Mouse (Mus musculus): ENCODE measurements at regions not wholly inside any gene's neighbourhood (a gene's known extent, or its start where the extent isn't known, plus 50 kb on each side); places are given as distances from the start of the nearest gene placed in this dataset.

DNA sequence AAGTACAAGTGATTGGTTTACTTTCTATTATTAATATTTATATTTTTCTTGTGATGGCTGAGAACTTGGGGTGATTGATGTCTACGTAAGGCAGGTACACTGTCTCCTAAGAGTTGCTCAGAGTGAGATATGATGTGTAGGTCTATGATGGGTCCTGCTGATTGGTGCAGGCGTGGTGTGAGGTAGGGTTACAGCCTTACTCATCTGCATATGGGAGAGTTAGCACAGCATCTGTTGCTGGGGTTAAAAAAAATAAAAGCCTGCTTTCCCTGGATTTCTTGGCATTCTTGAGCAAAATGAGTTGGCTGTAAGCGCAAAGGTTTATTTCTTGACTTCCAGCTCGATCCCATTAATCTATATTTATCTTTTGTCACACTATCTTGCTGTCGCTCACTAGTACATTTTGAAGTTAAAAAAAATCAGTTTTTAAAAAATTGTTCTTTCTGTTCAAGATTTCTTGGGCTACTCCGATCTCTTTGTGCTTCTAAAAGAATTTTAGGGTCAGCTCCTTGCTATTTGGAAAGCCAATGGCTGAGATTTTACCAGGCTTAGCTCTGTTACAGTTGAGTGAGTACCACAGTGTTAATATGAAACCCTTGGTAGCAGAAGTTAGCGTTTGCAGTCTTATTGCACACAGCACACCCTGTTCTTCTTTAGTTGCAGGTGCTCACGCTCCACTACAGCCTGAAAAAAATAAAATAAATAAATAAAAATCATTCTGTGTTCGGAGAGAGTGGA is 482.0 kb downstream of the Plekhb2 start:
- no peak for ATAC-seq (ENCODE audit: extremely low read depth, insufficient number of reproducible peaks, low FRiP score, poor library complexity, severe bottlenecking)

DNA sequence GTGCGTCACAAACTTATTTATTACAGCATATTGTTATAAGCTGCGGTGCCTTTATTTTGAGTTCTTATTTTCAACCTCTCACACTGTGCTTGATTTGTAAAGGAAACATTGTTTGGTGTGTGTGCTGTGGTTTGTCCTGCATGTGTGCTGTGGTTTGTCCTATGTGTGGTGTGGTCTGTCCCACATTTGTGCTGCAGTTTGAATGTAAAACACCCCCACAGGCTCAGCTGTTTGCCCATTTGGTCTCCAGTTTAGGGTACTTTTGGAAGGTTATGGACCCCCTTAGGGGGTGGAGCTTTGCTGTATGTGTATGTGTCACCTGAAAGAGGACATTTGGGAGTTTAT is 482.5 kb downstream of the Plekhb2 start:
- ATAC-seq (ENCODE audit: extremely low read depth, insufficient number of reproducible peaks, low FRiP score, poor library complexity, severe bottlenecking): no peak

DNA sequence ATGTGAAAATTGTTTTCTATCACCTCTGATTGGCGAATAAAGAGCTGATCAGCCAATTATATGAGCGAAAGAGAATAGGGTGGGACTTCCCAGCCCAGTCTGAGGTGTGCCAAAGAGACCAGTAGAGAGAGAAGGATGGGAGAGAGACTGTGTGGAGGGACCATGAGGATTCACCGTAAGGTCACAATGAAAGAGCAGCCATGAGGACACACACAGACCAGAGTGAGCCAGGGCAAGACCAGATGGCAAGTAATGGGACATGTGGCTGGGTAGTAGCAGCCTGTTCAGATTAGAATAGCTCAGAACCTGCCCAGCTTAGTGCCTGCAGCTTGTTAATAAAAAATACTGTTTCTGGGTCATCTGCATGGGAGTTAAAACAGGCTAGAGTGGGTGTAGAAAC is 487.9 kb downstream of the Plekhb2 start:
- no peak for ATAC-seq (ENCODE audit: extremely low read depth, insufficient number of reproducible peaks, low FRiP score, poor library complexity, severe bottlenecking)

DNA sequence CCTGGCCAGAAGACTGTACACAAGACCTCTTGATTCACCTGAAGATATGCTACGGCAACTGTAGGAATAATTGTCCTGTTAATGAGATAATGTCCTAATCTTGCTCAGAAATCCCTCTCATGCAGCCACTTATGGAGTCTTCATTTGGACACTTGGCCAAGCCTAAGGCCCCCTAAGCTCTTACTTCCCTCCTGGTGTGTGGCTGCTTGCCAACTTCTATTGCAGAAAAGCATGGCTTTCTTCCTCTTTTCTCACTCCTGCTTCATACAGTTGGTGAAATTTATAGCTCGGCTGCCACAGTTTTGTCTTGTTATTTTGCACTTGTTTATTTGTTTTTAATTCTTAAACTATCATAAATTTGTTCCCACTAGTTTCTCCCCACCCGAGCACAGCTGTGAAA is 488.4 kb downstream of the Plekhb2 start:
- ATAC-seq (ENCODE audit: extremely low read depth, insufficient number of reproducible peaks, low FRiP score, poor library complexity, severe bottlenecking): no peak

DNA sequence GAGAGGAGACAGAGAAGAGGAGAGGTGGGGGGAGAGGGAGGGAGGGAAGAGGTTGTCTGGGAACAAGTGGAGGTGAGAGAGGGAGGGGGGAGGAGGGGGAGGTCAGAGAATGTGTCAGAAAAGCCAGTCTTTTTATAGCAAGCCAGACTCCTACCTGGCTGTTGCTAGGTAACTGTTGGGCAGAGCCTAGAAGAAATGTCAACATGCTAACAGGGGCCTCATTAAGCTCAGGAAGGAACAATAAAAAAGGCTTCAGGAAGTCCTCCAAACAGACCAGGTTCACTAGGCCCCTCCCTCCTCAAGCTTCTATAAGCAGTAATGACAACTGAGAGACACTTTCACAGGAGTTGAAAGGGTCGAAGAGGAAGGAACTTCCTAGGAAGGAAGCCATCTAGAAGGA is 494.8 kb downstream of the Plekhb2 start:
- ATAC-seq (ENCODE audit: extremely low read depth, insufficient number of reproducible peaks, low FRiP score, poor library complexity, severe bottlenecking): no peak

DNA sequence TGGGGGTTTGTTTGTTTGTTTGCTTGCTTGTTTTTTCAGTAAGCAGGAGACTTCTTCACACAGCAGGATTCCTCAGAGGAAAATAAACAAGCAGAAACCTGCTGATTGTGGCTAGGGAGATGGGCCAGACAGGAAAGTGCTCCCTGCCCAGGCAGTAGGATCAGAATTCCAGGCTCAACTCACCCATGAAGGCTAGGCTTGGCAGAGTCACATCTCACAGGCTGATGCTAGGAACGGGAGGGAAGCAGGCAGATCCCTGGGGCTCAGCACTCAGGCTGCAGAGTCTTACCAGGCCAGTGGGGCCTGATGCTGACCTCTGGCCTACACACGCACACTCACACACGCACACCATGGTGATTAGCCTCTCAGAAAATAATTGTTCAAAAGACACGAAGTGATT is 498.5 kb downstream of the Plekhb2 start:
- no peak for ATAC-seq (ENCODE audit: extremely low read depth, insufficient number of reproducible peaks, low FRiP score, poor library complexity, severe bottlenecking)

DNA sequence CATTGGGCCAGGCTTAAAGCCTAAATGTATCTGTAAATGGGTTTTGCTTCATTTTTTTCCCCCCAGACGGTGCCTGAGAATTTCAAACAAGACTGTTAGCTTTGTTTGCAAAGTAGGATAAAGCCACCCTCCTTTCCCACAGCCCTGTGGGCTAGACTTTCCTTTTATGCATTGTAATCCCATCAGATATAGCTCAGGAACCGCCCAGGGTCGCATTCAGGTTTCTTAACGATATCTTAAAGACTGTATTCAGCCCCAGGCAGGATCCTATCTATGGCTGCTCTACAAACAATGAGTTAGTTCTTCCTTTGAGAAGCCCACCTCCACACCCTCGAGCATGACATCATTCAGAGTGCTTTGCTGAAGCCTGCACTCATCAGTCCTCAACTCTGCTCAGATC is 509.2 kb downstream of the Plekhb2 start:
- no peak for ATAC-seq (ENCODE audit: extremely low read depth, insufficient number of reproducible peaks, low FRiP score, poor library complexity, severe bottlenecking)

DNA sequence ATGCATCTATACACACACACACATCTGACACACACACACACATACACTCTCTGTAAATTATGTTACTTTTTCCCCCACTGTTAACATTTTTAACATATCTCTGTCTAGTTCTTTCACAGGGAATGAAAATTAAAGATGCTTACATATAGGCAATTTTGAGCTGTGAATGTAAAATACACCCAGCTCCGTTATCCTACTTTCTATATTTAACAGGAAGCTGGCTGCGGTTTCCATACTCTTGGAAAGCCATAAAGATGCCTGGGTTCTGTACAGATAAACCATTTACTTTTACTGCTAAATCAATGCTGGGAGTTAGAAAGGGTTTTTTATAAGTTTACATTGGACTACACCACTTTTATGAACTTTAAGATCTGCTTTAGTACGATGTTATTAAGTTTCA is 511.7 kb downstream of the Plekhb2 start:
- no peak for ATAC-seq (ENCODE audit: extremely low read depth, insufficient number of reproducible peaks, low FRiP score, poor library complexity, severe bottlenecking)

DNA sequence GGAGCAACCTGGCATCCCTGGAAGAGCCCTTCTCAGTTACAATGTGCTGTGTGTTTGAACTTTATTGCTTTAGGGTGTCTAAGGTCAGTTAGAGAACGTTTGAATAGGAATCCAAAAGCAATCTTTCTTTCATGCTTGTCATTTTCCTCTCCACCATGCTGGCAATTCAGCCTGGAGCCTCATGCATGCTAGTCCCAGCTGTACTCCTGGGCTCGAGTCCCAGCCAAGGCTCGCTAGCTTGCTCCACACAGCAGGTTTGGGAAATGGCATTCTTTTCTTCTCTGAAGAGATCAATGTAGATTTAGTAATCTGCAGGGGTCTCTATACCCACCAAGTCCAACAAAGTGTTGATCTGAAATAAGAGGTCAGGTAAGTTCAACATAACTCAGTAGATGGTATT is 513.1 kb downstream of the Plekhb2 start:
- no peak for ATAC-seq (ENCODE audit: extremely low read depth, insufficient number of reproducible peaks, low FRiP score, poor library complexity, severe bottlenecking)

DNA sequence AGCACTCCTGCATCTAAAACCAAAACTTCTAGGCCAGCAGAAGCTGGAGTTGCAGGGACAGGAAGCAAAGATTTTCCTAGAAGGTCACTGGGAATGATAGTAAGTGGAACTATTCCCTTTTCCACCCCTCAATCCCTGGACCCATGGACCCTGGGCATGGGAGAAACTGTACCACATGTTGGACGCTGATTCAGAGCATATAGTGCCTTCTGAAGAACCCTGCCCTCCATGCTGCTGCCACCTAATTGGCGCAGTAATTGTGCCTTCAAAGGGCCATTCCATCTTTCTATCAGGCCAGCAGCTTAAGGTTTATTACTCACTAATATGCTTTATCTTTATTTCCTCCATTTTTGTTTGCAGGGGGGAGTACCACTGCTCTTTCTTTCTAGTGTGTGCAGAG is 516.8 kb downstream of the Plekhb2 start:
- ATAC-seq (ENCODE audit: extremely low read depth, insufficient number of reproducible peaks, low FRiP score, poor library complexity, severe bottlenecking): no peak

DNA sequence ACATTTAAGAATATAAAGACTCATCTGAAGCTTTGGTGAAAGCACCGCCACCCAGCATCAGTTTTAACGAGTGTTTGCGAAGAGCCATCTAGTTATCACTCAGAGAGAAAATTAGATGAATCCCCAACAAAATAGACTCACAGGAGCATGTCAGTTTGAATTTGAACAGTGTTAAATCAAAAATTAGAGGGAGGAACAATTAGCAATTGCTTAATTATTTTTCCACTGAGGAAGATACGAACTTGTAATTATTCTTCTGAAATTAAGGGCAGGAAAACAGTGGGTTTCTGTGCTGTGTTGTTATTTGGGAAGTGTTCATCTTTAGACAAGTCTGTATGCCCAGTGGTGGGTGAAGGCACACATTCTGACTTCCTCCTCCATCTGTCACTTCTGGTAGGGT is 523.0 kb downstream of the Plekhb2 start:
- ATAC-seq (ENCODE audit: extremely low read depth, insufficient number of reproducible peaks, low FRiP score, poor library complexity, severe bottlenecking): no peak

DNA sequence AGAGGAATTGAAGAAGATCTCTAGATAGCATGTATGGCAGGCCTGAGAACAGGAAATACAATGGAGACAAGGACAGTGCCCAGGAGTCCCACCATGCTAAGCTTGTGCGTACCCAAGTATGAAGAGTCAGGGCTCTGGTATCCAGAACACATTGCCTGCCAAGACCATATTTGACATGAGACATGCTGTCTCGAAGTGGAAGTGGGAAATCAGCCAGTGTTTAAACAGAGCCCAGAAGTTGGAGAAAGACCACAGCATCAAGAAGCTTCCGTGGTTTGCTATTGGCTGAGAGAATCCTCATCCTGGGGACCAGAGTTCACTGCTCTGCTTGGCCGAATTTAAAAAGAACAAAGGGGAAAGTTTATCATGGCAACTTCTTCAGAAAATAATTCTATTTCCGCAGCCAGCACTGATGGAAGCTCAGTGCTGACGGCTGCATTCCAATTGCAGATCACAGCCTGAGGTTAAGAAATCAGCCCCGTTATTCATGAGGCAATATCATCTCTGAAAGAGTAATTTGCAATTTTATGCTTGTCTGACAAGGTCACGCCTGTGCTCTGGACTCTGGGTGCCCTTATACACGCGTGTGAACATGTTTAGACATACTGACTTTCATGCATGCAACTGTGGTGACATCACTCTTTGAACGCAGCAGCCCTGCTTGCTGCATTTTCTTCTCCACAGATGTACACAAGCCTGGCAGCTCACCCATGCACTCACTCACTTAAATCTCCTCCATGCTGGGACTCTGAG is 531.0 kb downstream of the Plekhb2 start:
- ATAC-seq (ENCODE audit: extremely low read depth, insufficient number of reproducible peaks, low FRiP score, poor library complexity, severe bottlenecking): no peak

DNA sequence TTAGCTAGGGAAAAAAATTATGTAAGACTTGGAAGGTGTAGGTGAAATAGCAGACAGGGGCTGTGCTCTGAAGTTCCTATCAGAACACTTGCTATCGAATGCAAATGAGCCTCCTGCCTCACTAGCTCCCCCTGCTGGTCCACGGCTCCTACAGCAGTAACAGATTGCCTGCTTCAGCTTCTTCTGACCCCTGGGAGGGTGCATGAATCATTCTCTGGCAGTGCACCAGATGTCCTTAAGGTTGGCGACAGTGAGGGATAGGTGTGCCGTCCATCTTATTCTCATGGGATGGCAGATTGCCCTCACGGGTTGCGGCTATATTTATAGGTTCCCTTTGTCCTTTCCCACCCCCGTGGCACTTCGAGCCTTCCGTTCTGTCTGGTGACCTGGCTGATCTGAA is 535.7 kb downstream of the Plekhb2 start:
- ATAC-seq (ENCODE audit: extremely low read depth, insufficient number of reproducible peaks, low FRiP score, poor library complexity, severe bottlenecking): no peak

DNA sequence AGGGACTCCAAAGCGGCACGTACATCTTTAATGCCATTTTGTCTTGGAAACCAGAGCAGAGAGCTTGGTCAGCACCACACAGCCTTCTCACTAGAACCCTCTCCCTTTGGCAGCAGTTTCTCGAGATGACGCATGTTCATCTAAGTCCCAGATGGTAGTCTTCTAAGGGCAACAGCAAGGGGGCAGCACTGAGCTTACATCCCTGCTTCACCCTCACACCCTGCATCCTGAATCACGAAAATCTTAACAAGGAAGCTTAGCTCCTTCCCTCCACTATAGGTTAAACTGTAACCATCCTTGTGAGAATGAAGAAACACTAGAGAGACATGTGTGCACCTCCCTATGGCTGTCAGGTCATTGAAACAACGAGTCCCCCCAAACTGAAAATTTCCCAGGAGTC is 538.4 kb downstream of the Plekhb2 start:
- no peak for ATAC-seq (ENCODE audit: extremely low read depth, insufficient number of reproducible peaks, low FRiP score, poor library complexity, severe bottlenecking)

DNA sequence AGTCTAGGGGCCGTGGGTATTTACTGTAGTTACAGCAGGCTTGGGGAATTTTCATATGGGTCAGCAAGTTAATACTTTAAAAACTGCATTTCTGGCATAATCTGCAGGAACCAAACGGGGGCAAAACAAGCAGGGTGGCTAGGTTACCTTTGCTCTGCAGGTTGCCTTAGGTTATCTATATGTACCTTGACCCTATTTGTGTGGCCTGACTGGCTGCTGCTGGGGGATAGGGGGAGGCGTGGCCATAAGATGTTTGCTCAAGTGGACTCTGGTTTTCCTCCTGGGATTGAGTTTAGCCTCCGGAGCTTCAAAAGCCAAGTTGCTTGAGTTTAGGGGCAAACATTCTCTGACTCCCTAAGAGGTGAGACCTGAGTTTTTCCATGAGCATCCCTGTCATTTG is 540.6 kb downstream of the Plekhb2 start:
- no peak for ATAC-seq (ENCODE audit: extremely low read depth, insufficient number of reproducible peaks, low FRiP score, poor library complexity, severe bottlenecking)

DNA sequence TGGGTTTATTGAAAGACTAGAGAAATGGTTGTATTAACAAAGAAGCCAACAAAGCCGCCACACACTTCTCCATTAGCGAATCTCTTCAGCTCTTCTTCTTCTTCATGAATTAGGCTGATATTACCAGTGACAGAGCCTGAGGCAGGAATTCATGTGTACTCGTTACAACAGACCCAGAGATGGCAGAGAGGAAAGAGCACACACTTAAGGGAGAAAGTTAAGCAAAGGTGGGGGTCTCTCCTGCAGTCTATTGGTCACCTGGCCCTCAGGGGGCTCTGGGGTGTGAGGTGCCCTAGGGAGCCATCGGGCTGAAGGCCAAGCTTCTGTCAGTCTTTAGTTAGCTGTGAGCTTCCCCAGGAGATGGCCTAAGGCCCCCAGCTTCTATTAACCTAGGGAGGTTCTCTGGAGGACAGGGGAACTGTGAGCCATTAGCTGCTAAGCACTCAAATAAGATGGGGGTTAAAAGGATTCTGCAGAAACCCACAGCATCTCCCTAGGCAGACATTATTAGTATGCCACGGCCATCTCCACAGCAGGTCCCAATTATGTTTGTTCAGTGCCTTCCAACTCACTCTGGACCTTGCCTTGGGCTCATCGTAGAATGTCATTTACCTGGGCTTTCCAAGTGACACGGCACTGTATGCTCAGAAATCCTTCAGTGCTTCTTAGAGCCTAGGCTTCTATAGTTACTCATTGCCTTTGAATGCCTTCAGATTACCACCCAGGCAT is 541.2 kb downstream of the Plekhb2 start:
- ATAC-seq (ENCODE audit: extremely low read depth, insufficient number of reproducible peaks, low FRiP score, poor library complexity, severe bottlenecking): no peak

DNA sequence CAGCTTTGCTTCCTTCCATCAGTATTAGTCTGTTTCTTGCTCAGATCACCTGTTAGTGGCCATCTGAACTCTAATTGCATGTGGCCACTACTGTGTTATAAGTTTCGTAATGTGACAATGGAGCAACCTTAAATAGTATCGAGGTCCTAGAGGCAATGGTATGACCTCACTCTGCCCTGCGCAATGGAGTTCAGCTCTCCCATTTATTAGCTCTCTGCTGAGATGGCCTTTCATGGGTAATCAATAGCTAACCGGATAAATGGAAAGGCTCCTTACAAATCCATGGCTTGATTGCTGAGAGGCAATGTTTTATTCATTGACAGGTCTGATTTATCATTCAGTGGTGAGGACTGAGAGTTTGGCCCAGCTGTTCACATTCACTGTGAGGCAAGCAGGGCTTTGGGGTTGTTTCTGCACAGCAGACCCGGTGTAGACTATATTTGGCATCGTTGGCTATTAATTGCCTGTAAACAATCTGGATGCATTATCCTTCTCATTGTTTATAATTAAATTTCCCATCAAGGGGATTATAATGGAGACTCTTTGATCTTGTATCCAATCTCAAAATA is 543.9 kb downstream of the Plekhb2 start:
- ATAC-seq (ENCODE audit: extremely low read depth, insufficient number of reproducible peaks, low FRiP score, poor library complexity, severe bottlenecking): no peak

DNA sequence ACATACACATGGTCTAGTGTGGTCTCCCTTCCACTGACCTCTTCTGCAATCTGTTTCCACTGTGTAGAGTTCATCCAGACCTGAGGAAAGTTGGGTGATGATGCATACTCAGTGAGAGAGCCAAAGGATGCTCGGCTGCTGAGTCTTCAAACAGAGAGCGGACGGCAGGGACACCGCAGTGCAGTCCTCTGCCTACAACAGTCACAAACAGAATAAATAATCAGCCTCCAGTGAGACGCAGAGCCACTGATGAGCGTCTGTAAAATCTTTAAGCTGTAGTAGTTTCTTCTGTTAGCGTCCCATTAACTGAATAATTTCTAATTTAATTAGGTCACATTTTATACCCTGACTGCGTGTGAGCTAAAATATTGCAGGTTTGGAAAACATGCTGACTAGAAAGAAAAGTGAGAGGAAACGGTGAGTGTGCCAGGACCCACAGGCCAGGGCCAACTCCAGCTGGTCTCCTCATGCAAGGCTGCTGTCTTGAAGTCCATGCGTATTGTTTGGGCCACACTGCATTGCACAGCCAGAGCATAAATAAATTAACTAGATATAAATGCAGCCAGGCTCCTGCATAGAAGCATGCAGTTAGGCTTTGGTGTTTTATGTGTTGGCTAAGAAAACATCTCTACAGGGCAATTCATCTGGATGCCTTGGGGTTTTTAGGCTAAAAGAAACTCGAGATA is 551.0 kb downstream of the Plekhb2 start:
- ATAC-seq (ENCODE audit: extremely low read depth, insufficient number of reproducible peaks, low FRiP score, poor library complexity, severe bottlenecking): no peak

DNA sequence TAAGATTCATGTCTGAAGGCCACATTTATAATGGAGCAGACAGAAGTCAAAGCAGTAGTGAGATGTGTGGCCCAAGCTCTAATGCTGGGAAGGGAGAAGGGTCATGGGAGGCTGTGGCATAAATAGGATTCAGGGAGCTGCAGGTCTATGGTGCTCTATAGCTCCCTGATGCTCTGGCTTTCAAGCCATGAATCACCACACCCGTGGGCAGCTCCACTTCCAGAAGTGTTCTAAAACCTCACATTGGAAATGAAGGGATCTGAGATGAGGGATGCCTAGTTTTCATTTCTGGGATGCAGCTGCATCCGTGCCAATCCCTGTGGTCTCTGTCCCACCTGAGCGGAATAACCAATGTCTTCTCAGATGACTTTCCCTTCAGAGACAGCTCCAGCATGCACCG is 553.2 kb downstream of the Plekhb2 start:
- no peak for ATAC-seq (ENCODE audit: extremely low read depth, insufficient number of reproducible peaks, low FRiP score, poor library complexity, severe bottlenecking)
